Mouse (Mus musculus) embryonic facial prominence, embryonic 15.5 days (tissue): ENCODE results near the gene Atl3. TPM values are rescaled to one million over a fixed set of nuclear protein-coding genes. Genes with fewer than 3 reads are reported as not detected.

ENCODE experiments used
- ATAC-seq: fragments of 200-750 bp; cut with Nextera tagmentation; 2 replicates; pipeline ENCODE4 v1.8.0; 2017; ENCODE audit warnings: low read depth, moderate TSS enrichment; ENCODE audit not compliant: insufficient number of reproducible peaks, low FRiP score, low TSS enrichment
- H3K27ac ChIP-seq: fragments of 300-500 bp; sonication (generic); replicated peaks from 2 replicates; pipeline ENCODE4 v1.5.1; 2015; ENCODE audit warnings: mild to moderate bottlenecking, inconsistent platforms
- H3K27me3 ChIP-seq: fragments of 300-500 bp; sonication (generic); 2 replicates; pipeline ENCODE4 v1.6.1; 2015; ENCODE audit warnings: inconsistent platforms
- H3K36me3 ChIP-seq: fragments of 300-500 bp; sonication (generic); 2 replicates; pipeline ENCODE4 v1.6.1; 2015; ENCODE audit warnings: mild to moderate bottlenecking, inconsistent platforms
- H3K4me1 ChIP-seq: fragments of 300-500 bp; sonication (generic); 2 replicates; pipeline ENCODE4 v1.6.1; 2015; ENCODE audit warnings: inconsistent platforms
- H3K4me2 ChIP-seq: fragments of 300-500 bp; sonication (generic); replicated peaks from 2 replicates; pipeline ENCODE4 v1.6.1; 2015; ENCODE audit warnings: mild to moderate bottlenecking, inconsistent platforms
- H3K4me3 ChIP-seq: fragments of 300-500 bp; sonication (generic); replicated peaks from 2 replicates; pipeline ENCODE4 v1.5.1; 2015; ENCODE audit warnings: mild to moderate bottlenecking, inconsistent platforms
- H3K9ac ChIP-seq: fragments of 300-500 bp; sonication (generic); 2 replicates; pipeline ENCODE4 v1.6.1; 2015; ENCODE audit warnings: inconsistent platforms
- H3K9me3 ChIP-seq: fragments of 300-500 bp; sonication (generic); replicated peaks from 2 replicates; pipeline ENCODE4 v1.6.1; 2016; ENCODE audit warnings: inconsistent platforms
- WGBS: fragments of 180-500 bp; shearing (Covaris S2); methylation state at CpG from one replicate; pipeline ENCODE4 v1.1.7; 2015; 5-methylcytosine and 5-hydroxymethylcytosine counted together
- polyA plus RNA-seq: library from polyadenylated mRNA; unstranded; fragments of >200 nt; fragmentation: Nextera tagmentation; extraction: Ambion mirVana; gene quantifications from 2 replicates; pipeline ENCODE4 v1.2.1, GENCODE M21; 2015

Atl3 gene
- polyA plus RNA-seq, result 12.7 and 13.2 TPM in 2 replicates

DNA sequence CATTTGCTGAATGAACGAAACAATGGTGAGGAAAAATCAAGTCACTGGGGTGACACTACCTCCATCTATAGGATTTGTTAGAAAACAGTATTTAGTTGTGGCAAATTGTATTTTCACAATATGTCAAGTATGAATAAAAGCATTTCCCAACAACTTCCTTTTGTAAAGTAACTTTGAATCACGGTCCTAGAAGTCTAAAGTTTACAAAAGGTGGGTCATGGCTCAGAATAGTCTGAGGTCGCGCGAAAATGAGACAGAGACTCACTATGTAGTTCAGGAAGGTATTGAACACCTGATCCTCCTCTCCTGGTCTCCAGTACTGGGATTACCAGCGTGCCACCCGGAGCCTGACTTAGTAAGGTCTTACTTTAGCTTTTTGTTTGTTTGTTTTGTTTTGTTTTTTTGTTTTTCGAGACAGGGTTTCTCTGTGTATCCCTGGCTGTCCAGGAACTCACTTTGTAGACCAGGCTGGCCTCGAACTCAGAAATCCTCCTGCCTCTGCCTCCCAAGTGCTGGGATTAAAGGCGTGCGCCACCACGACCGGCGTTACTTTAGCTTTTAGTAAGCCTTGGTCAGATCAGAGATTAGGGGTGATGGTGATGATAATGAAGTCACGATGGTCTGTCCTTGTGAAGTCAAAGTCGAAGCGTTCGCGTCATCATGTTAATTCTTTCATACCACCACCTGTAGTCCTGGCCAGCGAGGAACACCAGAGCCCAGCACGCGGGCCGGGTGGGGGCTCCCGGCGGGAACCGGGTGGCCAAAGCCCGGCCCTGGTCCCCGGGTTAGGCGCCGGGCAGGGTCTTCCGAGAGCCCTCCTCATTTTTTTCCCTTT, at the start of gene Atl3:
Gene Atl3 (plus strand): TSS at position 689 of the 835 bp plus-strand sequence.
- no peak for ATAC-seq
- no peaks in the 10 kb centered on the region for H3K36me3 ChIP-seq
- H3K27me3 ChIP-seq, result no peaks in the 10 kb centered on the region
- peak within 1 kb of the TSS; percentile 63 for H3K4me2 ChIP-seq
- peak within 1 kb of the TSS; percentile 99 for H3K27ac ChIP-seq
- peak within 1 kb of the TSS; percentile 90 for H3K9ac ChIP-seq
- no peaks in the 10 kb centered on the region for H3K9me3 ChIP-seq
- 29% methylated on average over 31 of the region's 31 CpGs for WGBS
- H3K4me1 ChIP-seq, result 0 out of 2 replicates have a peak, but pooled peaks cover 7% of the 10 kb centered on the region
- peak within 1 kb of the TSS; percentile 85 for H3K4me3 ChIP-seq

DNA sequence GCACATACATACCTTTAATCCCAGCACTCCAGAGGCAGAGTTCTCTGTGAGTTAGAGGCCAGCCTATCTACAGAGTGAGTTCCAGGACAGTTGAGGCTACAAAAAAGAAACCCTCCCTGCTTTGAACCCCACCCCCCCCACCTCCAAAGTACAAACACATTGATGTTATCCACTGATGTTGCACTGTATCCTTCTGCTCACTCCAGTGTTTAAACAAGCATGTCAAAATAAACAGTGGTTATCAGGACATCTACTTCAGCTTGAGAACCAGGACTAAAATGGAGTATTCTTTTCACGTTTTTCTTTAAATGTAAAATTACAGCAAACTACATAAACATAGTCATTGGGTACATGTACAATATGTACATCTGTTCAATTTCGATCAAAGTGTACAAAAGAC, 48.7 kb upstream of the Atl3 start:
- Histone ChIP-seq H3K4me2 (no peak overlapping the region), H3K36me3 (no peaks in the 10 kb centered on the region), H3K27me3 (no peaks in the 10 kb centered on the region), H3K4me3 (no peak overlapping the region), H3K4me1 (0 out of 2 replicates have a peak, but pooled peaks cover 4% of the 10 kb centered on the region), H3K9ac (no peak overlapping the region), H3K9me3 (no peaks in the 10 kb centered on the region), H3K27ac (no peak overlapping the region)
- no peak for ATAC-seq
- WGBS, result 80% methylated on average over 2 of the region's 2 CpGs

DNA sequence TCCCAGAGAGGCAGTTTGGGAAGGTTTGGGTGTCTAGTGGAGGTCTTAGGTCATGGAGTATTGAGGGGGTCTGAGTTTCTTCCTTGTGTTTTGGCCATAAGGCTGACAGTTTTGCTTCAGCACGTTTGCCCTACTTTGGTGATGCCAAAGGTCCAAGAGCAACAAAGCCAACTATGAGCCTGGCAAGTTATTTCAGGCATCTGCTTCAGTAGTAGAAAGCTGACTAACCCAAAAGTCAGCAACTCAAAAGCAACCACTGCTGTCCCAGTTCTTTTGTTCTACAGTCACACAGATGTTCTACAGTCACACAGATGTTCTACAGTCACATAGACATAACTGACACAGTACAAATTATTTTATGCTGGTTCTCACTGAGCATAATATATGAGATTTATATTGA, 48.2 kb upstream of the Atl3 start:
- no peak overlapping the region for H3K4me2 ChIP-seq
- H3K27ac ChIP-seq, result no peak overlapping the region
- no peaks in the 10 kb centered on the region for H3K9me3 ChIP-seq
- ATAC-seq, result no peak
- WGBS, result 57% methylated on average over 1 of the region's 1 CpGs
- H3K4me3 ChIP-seq, result no peak overlapping the region
- 0 out of 2 replicates have a peak, but pooled peaks cover 4% of the 10 kb centered on the region for H3K4me1 ChIP-seq
- no peak overlapping the region for H3K9ac ChIP-seq
- no peaks in the 10 kb centered on the region for H3K36me3 ChIP-seq
- H3K27me3 ChIP-seq, result no peaks in the 10 kb centered on the region

DNA sequence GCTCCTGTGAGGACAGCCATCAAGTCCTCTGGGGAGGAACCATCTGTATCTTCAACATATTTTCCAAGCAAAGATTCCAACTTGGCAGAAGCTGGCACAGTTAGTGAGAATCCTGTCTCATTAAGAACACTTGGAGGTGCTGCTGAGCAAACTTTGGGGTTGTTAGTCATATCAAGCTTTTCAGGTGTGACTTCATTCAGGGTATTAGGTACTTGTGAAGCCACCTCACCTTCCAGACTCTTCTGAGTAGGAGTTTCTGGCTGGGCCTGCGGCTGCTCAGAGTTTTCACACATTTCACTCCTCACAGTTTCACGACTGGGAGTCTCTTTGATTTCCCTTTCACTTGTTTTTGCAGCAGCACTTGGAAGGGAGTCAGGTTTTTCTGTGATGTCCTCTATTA, 37.0 kb upstream of the Atl3 start:
- H3K4me1 ChIP-seq, result 0 out of 2 replicates have a peak, but pooled peaks cover 2% of the 10 kb centered on the region
- no peak overlapping the region for H3K4me2 ChIP-seq
- peaks cover 7% of the 10 kb centered on the region for H3K36me3 ChIP-seq
- no peak overlapping the region for H3K4me3 ChIP-seq
- 68% methylated on average over 2 of the region's 2 CpGs for WGBS
- H3K27me3 ChIP-seq, result no peaks in the 10 kb centered on the region
- no peak overlapping the region for H3K9ac ChIP-seq
- H3K27ac ChIP-seq, result no peak overlapping the region
- H3K9me3 ChIP-seq, result no peaks in the 10 kb centered on the region
- ATAC-seq, result no peak

DNA sequence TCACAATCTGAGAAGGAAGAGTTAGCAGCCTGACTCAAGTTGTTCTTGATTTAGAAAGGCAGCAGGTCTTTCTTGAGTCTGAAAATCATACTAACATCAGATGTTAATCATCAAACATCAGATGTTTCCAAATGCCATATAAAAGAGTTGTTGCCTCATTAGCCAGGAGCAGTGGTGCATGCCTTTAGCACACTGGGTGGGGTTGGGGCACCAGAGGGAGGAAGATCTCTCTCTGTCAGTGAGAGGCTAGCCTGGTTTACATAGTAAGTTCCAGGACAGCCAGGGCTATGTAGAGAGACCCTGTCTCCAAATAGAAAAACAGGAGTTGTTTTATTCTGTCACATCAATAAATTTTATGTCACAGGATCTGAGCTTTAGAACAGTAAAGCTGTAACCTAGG, 34.9 kb upstream of the Atl3 start:
- no peaks in the 10 kb centered on the region for H3K9me3 ChIP-seq
- peaks cover 7% of the 10 kb centered on the region for H3K36me3 ChIP-seq
- ATAC-seq, result no peak
- no peak overlapping the region for H3K27ac ChIP-seq
- H3K9ac ChIP-seq, result no peak overlapping the region
- no peak overlapping the region for H3K4me3 ChIP-seq
- no peaks in the 10 kb centered on the region for H3K4me1 ChIP-seq
- H3K27me3 ChIP-seq, result no peaks in the 10 kb centered on the region
- no peak overlapping the region for H3K4me2 ChIP-seq

DNA sequence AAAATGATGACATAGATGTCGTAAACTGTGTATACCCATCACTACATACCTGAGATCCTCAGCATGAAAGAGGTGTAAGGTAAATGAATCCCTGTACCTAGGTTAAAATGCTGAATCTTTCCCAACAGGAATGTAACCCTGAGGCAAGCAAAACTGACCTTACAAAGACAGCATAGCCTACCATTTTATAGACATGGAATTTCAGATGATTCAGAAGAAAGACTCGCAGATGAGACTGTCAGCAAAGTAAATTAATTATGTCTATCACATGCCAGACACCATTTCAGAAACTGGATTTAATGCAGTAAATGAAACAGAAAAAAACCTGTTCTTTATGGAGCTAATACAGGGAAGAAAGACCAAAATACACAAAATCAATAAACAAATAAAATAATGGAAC, 34.5 kb upstream of the Atl3 start:
- H3K9me3 ChIP-seq, result no peaks in the 10 kb centered on the region
- H3K27ac ChIP-seq, result no peak overlapping the region
- no peak overlapping the region for H3K4me3 ChIP-seq
- H3K4me1 ChIP-seq, result no peaks in the 10 kb centered on the region
- no peak for ATAC-seq
- H3K4me2 ChIP-seq, result no peak overlapping the region
- no peak overlapping the region for H3K9ac ChIP-seq
- 80% methylated on average over 2 of the region's 2 CpGs for WGBS
- no peaks in the 10 kb centered on the region for H3K27me3 ChIP-seq
- H3K36me3 ChIP-seq, result peaks cover 7% of the 10 kb centered on the region

DNA sequence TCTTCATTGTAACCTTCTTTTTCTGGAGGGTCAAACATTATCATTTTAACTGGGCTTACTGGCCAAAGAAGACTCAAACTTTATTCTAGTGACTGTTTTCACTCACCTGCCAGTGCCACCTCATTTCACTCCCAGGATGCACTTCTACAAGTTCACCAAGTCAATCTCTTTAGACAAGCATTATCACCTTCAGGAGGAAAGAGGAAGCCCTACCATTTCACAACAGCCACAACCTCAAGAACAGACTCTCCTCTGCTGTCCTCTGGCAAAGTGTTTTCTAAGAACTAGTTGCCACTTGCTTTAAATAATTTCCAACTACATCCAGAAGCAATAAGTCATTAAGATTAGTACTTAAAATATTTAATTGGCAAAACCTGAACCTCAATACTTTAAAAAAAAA, 25.9 kb upstream of the Atl3 start:
- H3K36me3 ChIP-seq, result no peaks in the 10 kb centered on the region; the same call in none of the 2 replicates
- no peak for ATAC-seq

DNA sequence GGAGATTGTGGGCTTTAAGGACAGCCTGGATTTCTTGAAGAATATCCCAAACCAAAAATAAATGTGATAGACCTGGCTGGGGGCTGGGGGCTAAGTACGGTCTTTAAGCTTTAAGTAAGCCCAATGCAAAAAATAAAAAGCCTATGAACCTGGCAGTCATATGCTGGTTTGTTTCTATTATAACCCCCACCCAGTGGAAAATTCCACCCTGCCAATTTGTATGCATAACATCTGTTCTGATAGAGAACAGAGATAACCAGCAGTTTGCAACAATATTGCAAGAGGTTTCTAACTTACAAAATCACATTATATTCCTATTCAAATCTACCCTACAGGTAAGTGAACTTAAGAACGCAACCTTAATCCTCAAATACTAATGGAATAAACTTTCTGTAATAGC, 23.2 kb upstream of the Atl3 start:
- Histone ChIP-seq H3K9ac (no peak overlapping the region), H3K27ac (no peak overlapping the region), H3K9me3 (no peaks in the 10 kb centered on the region), H3K4me1 (0 out of 2 replicates have a peak, but pooled peaks cover 4% of the 10 kb centered on the region), H3K36me3 (no peaks in the 10 kb centered on the region; the same call in none of the 2 replicates), H3K27me3 (no peaks in the 10 kb centered on the region), H3K4me3 (no peak overlapping the region), H3K4me2 (no peak overlapping the region)
- ATAC-seq, result no peak
- WGBS, result 76% methylated on average over 2 of the region's 2 CpGs

More for the DNA sequence above, 25.9 kb upstream of the Atl3 start:
- Histone ChIP-seq H3K4me2 (no peak overlapping the region), H3K9me3 (no peaks in the 10 kb centered on the region), H3K27me3 (no peaks in the 10 kb centered on the region), H3K9ac (no peak overlapping the region), H3K27ac (no peak overlapping the region), H3K4me3 (no peak overlapping the region), H3K4me1 (0 out of 2 replicates have a peak, but pooled peaks cover 4% of the 10 kb centered on the region)

DNA sequence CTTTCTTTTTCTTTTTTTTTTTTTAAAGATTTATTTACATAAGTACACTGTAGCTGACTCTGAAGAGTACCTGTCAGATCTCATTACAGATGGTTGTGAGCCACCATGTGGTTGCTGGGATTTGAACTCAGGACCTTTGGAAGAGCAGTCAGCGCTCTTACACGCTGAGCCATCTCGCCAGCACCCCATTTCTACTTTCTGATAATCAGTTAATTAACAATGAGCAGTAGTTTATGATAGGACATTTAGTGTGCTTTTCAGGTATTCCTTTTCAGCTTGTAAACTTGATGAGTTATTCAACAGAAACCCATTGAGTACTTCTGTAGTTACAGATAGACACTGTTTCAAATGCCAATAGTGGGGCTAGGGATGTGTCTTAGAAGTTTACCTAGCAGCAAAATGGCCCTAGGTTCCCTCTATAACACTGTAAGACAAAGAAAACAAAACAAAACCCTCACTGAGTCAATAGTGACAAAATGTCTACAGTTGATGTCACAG, 14.0 kb upstream of the Atl3 start:
- H3K9me3 ChIP-seq, result no peaks in the 10 kb centered on the region
- 96% methylated on average over 3 of the region's 3 CpGs for WGBS

DNA sequence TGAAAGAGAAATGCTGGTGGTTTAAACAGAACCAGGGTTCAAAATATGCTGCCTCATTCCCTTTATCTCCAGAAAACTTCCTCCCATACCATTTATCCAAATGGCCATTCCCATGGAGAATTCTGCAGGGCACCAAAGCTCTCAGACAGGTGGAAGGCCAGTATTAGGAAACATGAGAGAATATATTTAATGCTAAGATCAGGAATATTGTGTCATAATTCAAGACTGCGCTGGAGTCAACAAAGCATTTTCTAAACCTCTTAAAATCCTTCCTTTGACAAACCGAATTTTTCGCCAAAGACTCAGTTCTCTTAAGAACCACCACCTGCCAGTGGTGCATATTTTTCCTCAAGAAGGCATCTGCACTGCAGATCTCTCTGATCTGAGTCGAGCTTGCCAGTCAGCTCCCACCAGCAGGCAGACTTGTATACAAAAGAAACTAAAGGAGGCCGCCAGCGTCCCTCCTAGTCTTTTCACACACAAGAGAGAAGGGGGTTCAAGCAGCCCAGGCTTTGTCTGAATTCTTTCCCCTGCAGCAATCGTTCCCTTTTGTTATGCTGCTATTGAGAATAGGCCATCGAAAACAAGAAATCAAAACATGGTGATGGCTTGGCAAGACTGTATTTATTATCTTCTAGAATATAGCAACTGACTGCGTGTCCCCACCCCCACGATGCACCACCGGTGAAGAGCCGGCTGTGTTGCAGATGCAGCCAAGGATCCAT, 12.1 kb upstream of the Atl3 start:
- peaks cover 14% of the 10 kb centered on the region for H3K4me1 ChIP-seq
- WGBS, result 4% methylated on average over 12 of the region's 12 CpGs
- peak overlapping the region; percentile 99 for H3K27ac ChIP-seq
- peak overlapping the region; percentile 64 for H3K4me2 ChIP-seq
- ATAC-seq, result no peak
- no peaks in the 10 kb centered on the region for H3K36me3 ChIP-seq
- no peaks in the 10 kb centered on the region for H3K9me3 ChIP-seq
- H3K27me3 ChIP-seq, result no peaks in the 10 kb centered on the region
- peak overlapping the region; percentile 99 for H3K4me3 ChIP-seq
- H3K9ac ChIP-seq, result peak overlapping the region; percentile 96

More for the DNA sequence above, 14.0 kb upstream of the Atl3 start:
- H3K27ac ChIP-seq, result no peak overlapping the region
- no peak overlapping the region for H3K9ac ChIP-seq
- H3K4me2 ChIP-seq, result no peak overlapping the region
- no peaks in the 10 kb centered on the region for H3K27me3 ChIP-seq
- no peak overlapping the region for H3K4me3 ChIP-seq
- H3K4me1 ChIP-seq, result peaks cover 14% of the 10 kb centered on the region
- no peak for ATAC-seq
- no peaks in the 10 kb centered on the region for H3K36me3 ChIP-seq

DNA sequence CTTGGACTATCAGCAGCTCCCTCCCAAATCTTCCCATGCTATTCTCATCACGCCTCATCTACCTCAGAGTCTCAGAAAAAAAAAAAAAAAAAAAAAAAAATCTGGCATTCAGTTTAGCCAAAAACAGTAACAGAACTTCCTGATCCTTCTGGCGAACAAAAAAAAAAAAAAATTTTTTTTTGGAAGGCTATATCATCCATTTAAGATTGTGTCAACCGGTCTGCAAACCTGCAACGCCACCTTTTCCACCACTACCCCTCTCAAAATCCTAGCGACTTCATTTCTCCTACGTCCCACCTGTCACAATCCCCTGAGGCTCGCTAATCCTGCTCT, 11.6 kb upstream of the Atl3 start:
- peak overlapping the region; percentile 99 for H3K4me3 ChIP-seq
- WGBS, result 0% methylated on average over 7 of the region's 7 CpGs

More for the DNA sequence above, 11.6 kb upstream of the Atl3 start:
- peak overlapping the region; percentile 64 for H3K4me2 ChIP-seq
- H3K27ac ChIP-seq, result peak overlapping the region; percentile 99
- H3K36me3 ChIP-seq, result no peaks in the 10 kb centered on the region
- ATAC-seq, result no peak
- peak overlapping the region; percentile 96 for H3K9ac ChIP-seq
- H3K9me3 ChIP-seq, result no peaks in the 10 kb centered on the region
- H3K27me3 ChIP-seq, result no peaks in the 10 kb centered on the region
- peaks cover 14% of the 10 kb centered on the region for H3K4me1 ChIP-seq
